Mouse (Mus musculus): Measurements from ENCODE around the gene Kcnk15. TPM values are rescaled to one million over a fixed set of nuclear protein-coding genes. Genes with fewer than 3 reads are reported as not detected.

Gene Kcnk15
- total RNA-seq, 2 experiments from 2014 or later = not detected

GRCm38 (mm10) chr2:163871906-163872305 is 18.5 kb downstream of the Kcnk15 start:
- intact Hi-C loops (cut with DNase I) = no loop called here

DNA sequence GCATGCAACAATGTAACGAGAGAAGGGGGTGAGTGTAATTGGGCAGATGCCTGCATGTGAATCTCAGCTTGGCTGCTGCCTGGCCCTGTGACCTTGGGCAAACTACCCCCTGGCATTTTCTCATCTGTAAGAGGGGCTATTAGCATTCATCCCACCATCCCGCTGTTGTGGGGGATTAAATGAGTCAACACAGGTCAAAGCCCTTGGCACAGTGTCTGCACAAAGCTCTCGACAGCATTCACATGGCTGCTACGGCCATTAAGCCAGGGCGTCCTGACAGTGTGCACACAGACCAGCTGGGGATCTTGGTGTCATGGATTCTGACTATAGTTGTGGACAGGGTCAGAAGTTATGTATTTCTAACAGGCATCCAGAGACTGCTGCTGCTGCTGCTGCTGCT is 21.4 kb downstream of the Kcnk15 start:
- intact Hi-C loops (cut with DNase I) = no loop called here
- no peak for DNase-seq

More at GRCm38 (mm10) chr2:163871906-163872305, 18.5 kb downstream of the Kcnk15 start:
- no peak for DNase-seq

GRCm38 (mm10) chr2:163875484-163875883 is 22.0 kb downstream of the Kcnk15 start:
- no peak for DNase-seq

DNA sequence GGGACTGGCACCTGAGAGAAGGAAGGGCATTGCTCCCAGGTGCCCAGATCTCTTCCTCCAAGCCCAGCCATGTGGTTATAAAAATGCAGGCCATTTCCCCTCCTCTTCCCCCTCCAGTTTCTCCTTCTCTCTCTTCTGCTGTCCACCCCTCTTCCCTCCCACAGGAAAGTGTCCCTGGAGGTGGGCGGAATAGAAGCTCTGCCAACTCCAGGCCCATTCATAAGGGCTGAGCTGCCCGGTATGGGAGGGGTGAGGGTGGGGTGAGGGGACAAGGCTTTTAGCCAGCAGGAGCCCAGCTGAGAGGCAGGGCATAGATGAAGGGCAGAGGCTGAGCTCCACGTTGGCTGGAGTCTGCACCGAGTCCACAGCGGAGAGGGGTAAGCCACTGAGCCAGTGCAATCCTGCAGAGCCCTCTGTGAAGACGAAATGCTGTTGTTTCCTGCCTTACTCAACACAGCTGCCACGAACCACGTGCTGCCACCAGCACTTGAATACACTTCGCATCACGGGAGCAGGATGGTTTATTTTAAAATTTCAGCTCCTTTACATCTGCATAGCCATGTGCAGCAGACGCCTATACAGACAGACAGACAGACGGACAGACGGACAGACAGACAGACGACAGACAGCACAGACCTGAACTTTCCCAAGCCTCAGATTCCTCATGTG is 23.5 kb downstream of the Kcnk15 start:
- intact Hi-C loops (cut with DNase I) = no loop called here
- no peak for DNase-seq

More at GRCm38 (mm10) chr2:163875484-163875883, 22.0 kb downstream of the Kcnk15 start:
- intact Hi-C loops (cut with DNase I) = no loop called here

DNA sequence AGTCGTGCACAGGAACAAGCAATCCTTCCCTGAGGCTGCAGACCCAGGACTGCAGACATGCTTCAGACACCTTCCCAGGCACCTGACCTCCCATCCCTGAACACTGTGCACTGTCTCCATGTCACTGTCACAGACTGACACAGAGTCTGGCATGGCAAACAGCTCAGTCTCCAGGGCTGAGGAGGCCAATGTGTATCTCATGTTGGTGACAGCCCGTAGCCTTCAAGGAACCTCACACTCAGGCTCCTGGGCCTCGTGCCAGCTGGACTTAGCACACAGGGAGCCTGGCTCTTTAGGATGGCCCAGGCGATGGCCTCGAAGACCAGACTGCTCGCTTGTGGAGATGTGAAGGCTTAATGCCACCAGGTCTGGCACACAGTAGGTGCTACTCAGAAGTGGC is 27.4 kb downstream of the Kcnk15 start:
- intact Hi-C loops (cut with DNase I) = no loop called here
- DNase-seq = peak in 1 of 2 experiments; percentile 24

- intact Hi-C loops (cut with DNase I) = no loop called here
- no peak for DNase-seq
Observed at GRCm38 (mm10) chr2:163882859-163883652, 29.6 kb downstream of the Kcnk15 start.

- intact Hi-C loops (cut with DNase I) = no loop called here
- DNase-seq = peak; percentile 41 to 58
Observed at GRCm38 (mm10) chr2:163889411-163889810, 36.0 kb downstream of the Kcnk15 start.

- intact Hi-C loops (cut with DNase I) = no loop called here
- DNase-seq = no peak
Observed at GRCm38 (mm10) chr2:163890586-163890985, 37.1 kb downstream of the Kcnk15 start.

- no peak for DNase-seq
- intact Hi-C loops (cut with DNase I) = no loop called here
Observed at GRCm38 (mm10) chr2:163891271-163891670, 37.8 kb downstream of the Kcnk15 start.

DNA sequence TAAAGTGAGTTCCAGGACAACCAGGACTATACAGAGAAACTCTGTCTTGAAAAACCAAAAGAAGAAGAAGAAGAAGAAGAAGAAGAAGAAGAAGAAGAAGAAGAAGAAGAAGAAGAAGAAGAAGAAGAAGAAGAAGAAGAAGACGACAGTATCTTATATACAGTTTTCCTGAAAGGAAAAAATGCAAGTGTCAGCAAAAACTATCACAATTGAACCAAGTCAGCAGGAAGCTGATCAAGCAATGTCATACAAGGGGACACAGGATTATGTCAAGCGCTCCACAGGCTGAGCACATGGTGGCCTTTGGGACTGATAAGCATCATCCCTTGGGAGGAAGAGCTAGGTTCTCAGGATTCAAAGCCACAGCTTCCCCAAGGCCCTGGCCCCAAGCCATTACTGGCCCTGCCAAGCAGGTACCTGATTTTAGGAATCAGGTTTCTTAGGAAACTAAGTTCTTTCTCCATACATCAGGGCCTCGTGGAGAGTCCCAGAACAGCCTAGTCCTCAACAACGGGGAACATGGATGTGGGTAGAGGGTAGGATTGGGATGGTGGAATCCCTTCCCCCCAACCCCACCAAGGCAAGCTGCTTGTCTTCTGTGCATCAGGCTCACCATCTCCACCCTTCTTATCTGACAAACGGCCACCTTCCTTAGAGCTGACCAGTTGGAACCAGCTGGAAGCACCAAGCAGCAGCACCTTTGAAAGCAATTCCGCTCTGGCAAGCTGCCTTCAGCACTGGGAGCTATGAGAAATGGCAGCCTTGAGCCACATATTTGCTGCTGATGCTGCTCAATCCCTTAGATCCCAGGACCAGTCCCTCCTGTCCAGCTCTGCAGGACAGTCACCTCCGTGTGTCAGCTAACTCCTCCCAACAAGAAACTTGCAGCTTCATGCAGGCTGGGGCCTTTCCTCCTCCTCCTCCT is 40.3 kb downstream of the Kcnk15 start:
- no peak for DNase-seq
- intact Hi-C loops (cut with DNase I) = no loop called here

GRCm38 (mm10) chr2:163895156-163895555 is 41.7 kb downstream of the Kcnk15 start:
- DNase-seq = no peak
- intact Hi-C loops (cut with DNase I) = no loop called here

GRCm38 (mm10) chr2:163897026-163897425 is 43.6 kb downstream of the Kcnk15 start:
- no peak for DNase-seq

GRCm38 (mm10) chr2:163897988-163898535 is 44.6 kb downstream of the Kcnk15 start:
- DNase-seq = no peak
- intact Hi-C loops (cut with DNase I) = no loop called here

More at GRCm38 (mm10) chr2:163897026-163897425, 43.6 kb downstream of the Kcnk15 start:
- intact Hi-C loops (cut with DNase I) = no loop called here

DNA sequence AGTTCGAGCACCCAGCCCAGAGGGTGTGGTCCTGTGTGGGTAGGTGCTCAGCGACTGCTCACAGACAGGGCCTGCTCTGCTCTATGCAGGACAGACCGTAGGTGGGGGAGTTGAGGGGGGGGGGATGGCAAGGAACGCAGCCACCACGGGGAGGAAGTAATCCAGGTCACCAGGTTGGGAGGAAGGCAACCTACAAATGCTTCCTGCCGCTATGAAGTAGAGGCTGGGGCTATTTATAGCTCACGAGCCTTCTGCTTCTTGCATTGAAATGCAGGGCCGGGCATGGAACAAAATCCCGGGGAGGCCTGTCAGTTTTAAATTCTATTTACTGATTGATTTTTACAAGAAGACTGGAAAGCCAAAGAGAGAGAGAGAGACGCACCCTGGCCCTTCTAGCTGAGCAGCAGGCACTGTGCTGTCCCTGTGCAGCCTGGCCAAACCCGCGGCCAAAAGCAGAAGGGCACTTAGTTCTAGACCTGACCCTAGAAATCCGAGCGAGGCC is 46.5 kb downstream of the Kcnk15 start:
- DNase-seq = peak; percentile 6 to 8
- intact Hi-C loops (cut with DNase I) = no loop called here

DNA sequence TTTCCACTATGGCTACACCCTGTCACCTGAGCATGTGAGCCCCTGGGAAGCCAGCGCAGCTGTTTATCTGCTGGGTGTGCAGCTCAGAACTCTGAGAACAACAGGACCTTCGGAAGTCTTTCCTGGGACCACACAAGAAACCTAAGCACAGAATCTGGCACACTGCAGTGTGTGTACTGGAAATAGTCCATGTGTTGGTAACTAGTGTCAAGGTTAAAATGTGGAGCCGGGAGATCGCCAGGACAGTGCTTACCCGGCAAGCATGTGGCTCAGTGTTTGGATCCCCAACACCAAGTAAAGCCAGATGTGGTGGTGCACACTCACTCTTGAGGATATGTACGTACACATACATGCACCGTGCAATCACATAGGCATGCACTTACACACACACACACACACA is 47.6 kb downstream of the Kcnk15 start:
- intact Hi-C loops (cut with DNase I) = no loop called here
- no peak for DNase-seq

DNA sequence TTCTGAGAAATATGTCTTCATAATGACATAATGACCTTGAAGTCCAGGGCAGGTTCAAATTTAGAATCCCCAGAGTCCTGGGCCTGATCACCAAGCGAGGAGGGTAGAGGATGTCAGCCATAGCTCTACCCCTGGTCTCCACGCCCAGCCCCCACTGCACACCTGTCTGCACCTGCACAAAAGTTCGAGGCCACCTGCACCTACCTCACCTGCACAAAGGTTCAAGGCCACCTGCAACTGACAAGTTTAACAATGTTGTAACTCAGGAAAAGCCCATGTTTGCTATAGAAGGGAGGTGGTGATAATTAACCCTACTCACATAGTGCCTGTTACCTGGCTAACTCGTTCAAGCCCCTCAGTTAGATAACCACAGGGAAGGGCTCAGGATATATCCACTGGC is 49.0 kb downstream of the Kcnk15 start:
- intact Hi-C loops (cut with DNase I) = no loop called here
- no peak for DNase-seq

DNA sequence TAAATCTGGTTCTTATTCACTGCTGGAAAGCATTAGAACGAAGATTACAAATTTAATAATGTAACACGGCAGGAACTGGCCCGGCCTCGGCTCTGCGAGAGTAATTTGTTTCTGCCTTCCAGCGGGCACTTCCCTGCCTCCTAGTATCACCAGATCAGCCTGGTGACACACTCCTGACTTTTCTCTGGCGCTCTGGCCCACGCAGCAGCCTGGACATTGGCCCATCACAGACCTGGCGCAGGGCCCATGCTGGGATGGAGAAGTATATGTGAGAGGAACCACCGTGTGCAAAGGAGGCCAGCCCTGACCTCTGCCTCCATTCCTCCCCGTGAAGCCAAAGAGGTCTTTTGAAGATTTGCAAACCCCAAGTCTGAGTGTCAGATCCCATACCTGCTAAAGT is 50.0 kb downstream of the Kcnk15 start:
- intact Hi-C loops (cut with DNase I) = no loop called here
- peak; percentile 24 to 27 for DNase-seq

GRCm38 (mm10) chr2:163904323-163904722 is 50.9 kb downstream of the Kcnk15 start:
- no peak for DNase-seq
- intact Hi-C loops (cut with DNase I) = no loop called here

DNA sequence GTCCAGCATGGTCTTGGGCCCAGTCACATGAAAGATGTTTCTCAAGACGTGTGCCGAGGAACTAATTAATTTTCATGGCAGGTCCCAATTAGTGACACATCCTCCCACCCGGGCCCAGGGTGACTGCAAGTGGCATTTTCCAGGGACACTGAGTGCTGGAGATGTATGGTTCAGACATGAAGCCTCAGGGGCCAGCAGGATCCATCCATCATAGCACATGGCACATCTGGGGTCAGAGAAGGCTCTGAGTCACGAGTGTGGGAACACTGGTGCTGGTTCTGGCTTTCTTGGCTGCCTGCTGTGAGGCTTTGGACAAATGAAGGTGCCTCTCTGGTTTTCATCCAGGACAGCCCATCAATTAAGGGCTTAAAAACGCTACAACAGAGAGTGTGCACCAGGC is 53.7 kb downstream of the Kcnk15 start:
- DNase-seq = no peak
- intact Hi-C loops (cut with DNase I) = no loop called here
